Mouse (Mus musculus): ENCODE measurements around the gene Timm44.
A peak's percentile ranks its signal among the peaks of the same experiment; 100 is the strongest.

Timm44 gene

GRCm38 (mm10) chr8:4275275-4276110 is at the start of gene Timm44:
Gene Timm44 (minus strand): TSS chr8:4275913.
- peak; percentile 96 for DNase-seq

GRCm38 (mm10) chr8:4324983-4325750 is 49.5 kb upstream of the Timm44 start, which contains the start of the genes Ccl25 and Elavl1:
Gene Ccl25 (plus strand): TSS chr8:4325210.
Gene Elavl1 (minus strand): TSS chr8:4325413.
- peak; percentile 98 for DNase-seq

GRCm38 (mm10) chr8:4324525-4324924 is 48.8 kb upstream of the Timm44 start:
- no peak for DNase-seq

DNA sequence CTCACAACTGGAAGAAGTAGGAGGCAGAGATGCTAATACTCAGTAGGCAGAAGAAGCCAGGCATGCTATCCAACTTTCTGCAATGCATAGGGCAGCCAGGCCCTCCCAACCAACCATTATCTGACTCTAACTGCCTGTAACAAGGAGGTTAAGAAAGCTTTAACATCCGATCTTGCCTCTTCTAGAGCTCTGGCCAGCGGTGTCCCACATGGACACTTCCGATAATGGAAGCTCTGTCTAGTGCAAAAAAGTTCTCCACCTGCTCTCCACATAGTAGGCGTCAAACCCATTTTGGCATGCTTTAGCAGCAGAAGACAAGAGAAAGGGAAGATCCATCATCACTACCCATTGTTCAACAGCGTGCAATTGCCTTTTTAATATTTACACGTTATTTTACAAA is 48.2 kb upstream of the Timm44 start:
- no peak for DNase-seq

- DNase-seq = peak; percentile 62
Measured at GRCm38 (mm10) chr8:4322470-4322869, 46.8 kb upstream of the Timm44 start.

- DNase-seq = no peak
Measured at GRCm38 (mm10) chr8:4321031-4321430, 45.3 kb upstream of the Timm44 start.

- no peak for DNase-seq
Measured at GRCm38 (mm10) chr8:4320404-4320803, 44.7 kb upstream of the Timm44 start.

DNA sequence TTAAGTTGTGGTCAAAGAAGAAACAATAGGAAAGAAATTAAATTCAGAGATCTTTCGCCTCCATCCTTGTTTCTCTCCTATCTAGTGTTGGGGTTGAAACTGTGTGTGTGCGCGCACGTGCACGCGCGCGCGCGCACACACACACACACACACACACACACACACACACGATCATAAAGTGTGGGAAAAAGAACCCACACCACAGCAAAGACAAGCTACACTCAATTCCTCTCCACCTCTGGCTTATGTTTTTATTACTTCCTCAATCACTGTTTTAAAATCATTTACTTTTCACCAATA is 43.8 kb upstream of the Timm44 start:
- DNase-seq = no peak

GRCm38 (mm10) chr8:4318796-4319572 is 43.3 kb upstream of the Timm44 start:
- DNase-seq = no peak

GRCm38 (mm10) chr8:4318124-4318523 is 42.4 kb upstream of the Timm44 start:
- DNase-seq = no peak

DNA sequence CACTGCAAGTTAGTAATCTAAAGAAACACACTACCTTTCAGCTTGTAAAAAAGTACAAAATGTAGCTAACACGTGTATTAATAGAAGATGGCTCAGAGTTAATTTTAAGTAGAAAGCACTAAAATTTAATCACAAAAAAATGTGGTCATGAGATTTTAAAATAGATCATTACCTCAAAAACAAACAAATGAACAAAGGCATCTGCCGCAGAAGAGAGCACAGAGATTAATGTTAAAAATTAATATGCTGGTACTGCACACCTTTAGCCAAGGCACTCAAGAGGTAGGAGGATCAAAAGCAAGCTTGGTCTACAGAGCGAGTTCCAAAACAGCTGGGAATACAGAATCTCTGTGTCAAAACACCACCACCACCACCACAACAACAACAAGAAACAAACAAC is 39.1 kb upstream of the Timm44 start:
- no peak for DNase-seq

DNA sequence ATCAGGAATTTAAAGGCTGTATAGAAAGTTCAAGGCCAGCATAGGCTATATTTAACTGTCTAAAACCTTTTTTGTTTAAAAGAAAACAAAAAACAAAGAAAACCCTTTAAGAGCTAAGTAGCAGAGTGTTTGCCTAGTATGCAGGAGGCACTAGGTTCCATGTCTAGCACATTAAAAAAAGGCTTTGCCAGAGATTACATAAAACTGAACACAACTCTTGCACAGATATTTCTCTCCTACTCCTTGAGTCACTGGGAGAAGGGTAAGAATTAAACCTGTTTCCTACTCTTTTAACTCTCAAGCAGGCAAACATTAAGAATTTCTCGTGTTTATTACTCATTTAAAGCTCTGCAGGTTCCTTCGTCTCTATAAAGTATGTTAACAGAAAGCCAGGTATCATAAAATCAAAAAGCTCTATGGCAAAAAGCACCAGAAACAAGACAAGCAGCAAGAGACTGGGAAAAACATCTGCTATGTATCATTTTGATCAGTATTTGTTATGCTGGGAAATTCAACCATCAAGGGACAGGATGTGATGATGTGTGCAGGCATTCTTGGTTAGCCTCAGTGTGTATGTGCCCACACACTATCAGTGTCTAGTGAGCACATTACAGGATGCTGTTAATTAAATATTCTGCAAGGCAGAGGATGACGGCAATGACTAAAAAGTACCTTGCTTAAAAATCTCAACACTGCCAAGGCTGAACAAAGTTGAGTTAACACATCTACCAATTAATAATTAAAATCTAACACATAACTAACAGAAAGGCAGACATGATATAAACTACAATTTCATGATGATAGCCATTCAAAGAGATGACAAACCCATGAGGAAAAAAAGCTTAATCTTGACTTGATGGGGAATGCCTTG is 37.8 kb upstream of the Timm44 start:
- DNase-seq = no peak

DNA sequence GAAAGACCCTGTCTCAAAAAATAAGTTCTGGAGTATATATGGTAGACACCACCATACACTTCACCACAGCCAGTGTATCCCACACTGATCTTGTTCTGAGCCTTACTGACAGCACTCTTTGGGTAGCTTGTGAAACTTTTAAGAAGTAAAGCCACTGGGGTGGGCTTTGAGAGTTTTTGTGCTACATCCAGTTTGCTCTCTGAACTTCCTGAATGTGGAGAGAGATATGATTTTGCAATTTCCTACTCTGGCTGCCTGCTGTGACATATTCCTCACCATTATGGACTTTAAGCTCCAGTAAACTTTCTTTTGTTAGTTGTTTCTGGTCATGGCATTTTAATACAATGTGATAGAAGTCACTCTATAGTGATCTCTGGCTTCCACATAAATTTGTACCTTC is 36.4 kb upstream of the Timm44 start:
- no peak for DNase-seq

- no peak for DNase-seq
Measured at GRCm38 (mm10) chr8:4305838-4306237, 30.1 kb upstream of the Timm44 start.

DNA sequence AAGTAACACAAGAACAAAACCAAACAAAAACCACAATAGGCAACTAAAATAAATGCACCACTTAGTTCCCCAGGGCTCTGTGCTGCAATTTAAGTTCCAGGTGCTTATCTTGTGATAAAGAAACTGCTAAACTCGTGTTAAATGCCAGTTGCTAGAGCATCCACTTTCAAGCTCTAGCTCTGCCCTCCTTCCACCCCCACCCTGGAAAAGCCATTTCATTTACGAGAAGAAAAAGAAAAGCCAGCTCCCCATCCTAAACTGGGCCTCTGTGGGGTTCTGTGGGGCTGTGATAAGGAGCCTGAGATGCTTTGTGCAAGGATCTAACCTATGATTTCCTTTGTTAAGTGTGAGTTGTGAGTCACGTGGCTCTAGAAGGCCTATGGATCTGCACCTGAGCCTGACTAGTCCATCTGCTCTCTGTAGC is 28.4 kb upstream of the Timm44 start:
- no peak for DNase-seq

DNA sequence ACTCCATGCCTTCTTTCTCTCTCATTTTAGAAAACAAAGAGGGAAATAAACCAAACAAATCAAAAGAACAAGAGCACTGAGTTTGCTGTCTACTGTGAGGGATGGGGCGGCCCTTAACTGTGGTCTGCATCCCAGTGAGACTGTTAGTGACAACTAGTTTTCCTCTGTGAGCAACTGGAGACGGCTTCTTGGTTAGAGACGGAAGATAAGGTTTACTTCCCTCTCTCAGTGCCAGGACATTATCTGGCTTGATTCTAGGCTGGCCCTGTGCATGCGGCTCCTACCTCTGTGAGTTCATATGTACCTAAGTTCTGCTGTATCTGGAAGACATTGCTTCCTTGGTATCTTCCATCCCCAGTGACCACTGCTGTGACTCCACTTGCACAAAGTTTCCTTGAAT is 22.1 kb upstream of the Timm44 start:
- no peak for DNase-seq

GRCm38 (mm10) chr8:4292738-4293137 is 17.0 kb upstream of the Timm44 start:
- DNase-seq = no peak

- DNase-seq = no peak
Measured at GRCm38 (mm10) chr8:4276111-4276465, 375 bp upstream of the Timm44 start.

DNA sequence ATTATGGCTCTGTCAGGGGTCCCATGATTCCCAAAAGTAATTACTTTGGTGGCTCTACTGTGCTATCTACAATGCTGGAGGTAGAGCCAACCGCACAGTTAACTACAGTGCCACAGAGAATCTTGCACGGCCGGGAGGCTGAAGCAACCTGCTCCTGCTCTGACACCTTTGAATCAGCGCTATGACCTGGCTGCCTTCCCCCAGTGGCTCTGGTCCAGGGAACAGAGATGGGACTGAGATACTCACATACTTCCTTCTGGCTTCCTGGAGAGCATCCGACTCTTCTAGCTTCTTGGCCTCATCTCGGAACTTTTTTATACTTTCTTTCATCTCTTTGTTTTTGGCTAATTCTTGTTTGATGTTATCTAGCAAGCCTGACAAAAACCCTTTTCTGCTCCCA is 6.1 kb downstream of the Timm44 start:
- no peak for DNase-seq

DNA sequence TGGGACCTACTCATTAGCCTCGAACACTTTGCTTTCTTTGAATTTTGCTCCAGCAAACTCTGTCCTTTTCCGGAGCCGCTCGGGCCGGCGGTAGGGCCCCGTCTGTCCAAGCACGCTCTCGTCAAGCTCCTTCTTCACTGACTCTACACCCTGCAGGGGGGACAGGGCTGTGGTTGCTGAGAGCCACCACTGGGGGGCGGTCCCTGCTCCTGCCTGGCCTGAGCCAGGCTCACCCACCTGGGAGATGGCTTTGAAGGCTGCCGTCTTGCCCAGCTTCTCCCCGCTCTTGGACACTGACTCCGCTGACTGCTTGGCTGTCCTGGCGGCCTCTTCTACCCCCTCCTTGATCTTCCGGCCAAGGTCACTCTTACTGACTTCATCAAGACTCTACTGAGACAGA is 8.1 kb downstream of the Timm44 start:
- no peak for DNase-seq

- no peak for DNase-seq
Measured at GRCm38 (mm10) chr8:4265160-4265914, 10.4 kb downstream of the Timm44 start.
